Mouse (Mus musculus): ENCODE measurements around the gene Pkd1l2.

- TF ChIP-seq POLR2A (IDR thresholded peaks at IDR 0.05; ENCODE audit: low read depth, low read length) = no peak
- TF ChIP-seq CTCF (IDR thresholded peaks at IDR 0.05; ENCODE audit: extremely low read depth, insufficient read depth, insufficient read length, insufficient replicate concordance) = no peak
Observed at GRCm38 (mm10) chr8:117097564-117098191, 15.4 kb upstream of the Pkd1l2 start.

Measured in spleen, adult 2 months (tissue).